Mouse (Mus musculus): Measurements from ENCODE around the gene Xrn2.

The Xrn2 gene

GRCm38 (mm10) chr2:147053229-147053892, 40.6 kb downstream of the Xrn2 start:
- DNase-seq (ENCODE audit: low read depth, low spot score), result no peak

GRCm38 (mm10) chr2:147067480-147068246, 54.9 kb downstream of the Xrn2 start:
- DNase-seq (ENCODE audit: low read depth, low spot score), result no peak

GRCm38 (mm10) chr2:147069077-147069476, 56.3 kb downstream of the Xrn2 start:
- no peak for DNase-seq (ENCODE audit: low read depth, low spot score)

- no peak for DNase-seq (ENCODE audit: low read depth, low spot score)
Observed at GRCm38 (mm10) chr2:147070305-147070704, 57.5 kb downstream of the Xrn2 start.

- DNase-seq (ENCODE audit: low read depth, low spot score), result no peak
Observed at GRCm38 (mm10) chr2:147073962-147074361, 61.2 kb downstream of the Xrn2 start.

GRCm38 (mm10) chr2:147074399-147074798, 61.6 kb downstream of the Xrn2 start:
- DNase-seq (ENCODE audit: low read depth, low spot score), result no peak

GRCm38 (mm10) chr2:147082391-147082790, 69.6 kb downstream of the Xrn2 start:
- DNase-seq (ENCODE audit: low read depth, low spot score), result no peak

GRCm38 (mm10) chr2:147083471-147084365, 70.9 kb downstream of the Xrn2 start:
- peak; percentile 46 for DNase-seq (ENCODE audit: low read depth, low spot score)

GRCm38 (mm10) chr2:147084366-147085071, 71.7 kb downstream of the Xrn2 start:
- DNase-seq (ENCODE audit: low read depth, low spot score), result no peak

GRCm38 (mm10) chr2:147085072-147085870, 72.5 kb downstream of the Xrn2 start, which contains the start of gene Nkx2-4:
Nkx2-4 (minus strand) TSS chr2:147085445.
- DNase-seq (ENCODE audit: low read depth, low spot score), result no peak

- no peak for DNase-seq (ENCODE audit: low read depth, low spot score)
Observed at GRCm38 (mm10) chr2:147085937-147086336, 73.1 kb downstream of the Xrn2 start.

- no peak for DNase-seq (ENCODE audit: low read depth, low spot score)
Observed at GRCm38 (mm10) chr2:147086441-147086840, 73.6 kb downstream of the Xrn2 start.

GRCm38 (mm10) chr2:147119736-147120135, 106.9 kb downstream of the Xrn2 start:
- DNase-seq (ENCODE audit: low read depth, low spot score), result no peak

GRCm38 (mm10) chr2:147127366-147127765, 114.6 kb downstream of the Xrn2 start:
- no peak for DNase-seq (ENCODE audit: low read depth, low spot score)
